Mouse (Mus musculus) E14TG2a.4 (cell line): ENCODE measurements around the gene Igsf3.

Experiments used
- CTCF ChIP-seq: conservative IDR thresholded peaks from 2 replicates; pipeline ENCODE4 v1.5.1; 2014; ENCODE audit warnings: low read length
- POU5F1 ChIP-seq: IDR thresholded peaks from 2 replicates; pipeline ENCODE4 v1.6.1; 2014; ENCODE audit warnings: low read length, borderline replicate concordance

GRCm38 (mm10) chr3:101367372-101367771 is 9.5 kb upstream of the Igsf3 start:
- TF ChIP-seq CTCF (no peak), POU5F1 (no peak)
